Mouse (Mus musculus): ENCODE measurements at regions not wholly inside any gene's neighbourhood (a gene's known extent, or its start where the extent isn't known, plus 50 kb on each side); places are given as distances from the start of the nearest gene placed in this dataset.

GRCm38 (mm10) chr13:47707961-47708609, 552.9 kb upstream of the Id4 start:
- intact Hi-C loops (cut with DNase I) = no loop called here

GRCm38 (mm10) chr13:47709323-47709722, 551.7 kb upstream of the Id4 start:
- no peak for DNase-seq (ENCODE audit: low spot score in 2 of 2)
- intact Hi-C loops (cut with DNase I) = no loop called here

More at GRCm38 (mm10) chr13:47707961-47708609, 552.9 kb upstream of the Id4 start:
- peak; percentile 16 to 58 for DNase-seq (ENCODE audit: low spot score in 2 of 2)

GRCm38 (mm10) chr13:47712507-47712906, 548.5 kb upstream of the Id4 start:
- intact Hi-C loops (cut with DNase I) = no loop called here
- no peak for DNase-seq (ENCODE audit: low spot score in 2 of 2)

GRCm38 (mm10) chr13:47716265-47716664, 544.8 kb upstream of the Id4 start:
- no peak for DNase-seq (ENCODE audit: low spot score in 2 of 2)
- intact Hi-C loops (cut with DNase I) = no loop called here

- intact Hi-C loops (cut with DNase I) = no loop called here
- no peak for DNase-seq (ENCODE audit: low spot score in 2 of 2)
These were observed 540.4 kb upstream of the Id4 start for GRCm38 (mm10) chr13:47720645-47721044.

- intact Hi-C loops (cut with DNase I) = no loop called here
- DNase-seq (ENCODE audit: low spot score in 2 of 2) = no peak
These were observed 526.6 kb upstream of the Id4 start for GRCm38 (mm10) chr13:47734415-47734814.

- no peak for DNase-seq (ENCODE audit: low spot score in 2 of 2)
- intact Hi-C loops (cut with DNase I) = no loop called here
These were observed 525.5 kb upstream of the Id4 start for GRCm38 (mm10) chr13:47735426-47736063.

GRCm38 (mm10) chr13:47748906-47749305, 512.1 kb upstream of the Id4 start:
- DNase-seq (ENCODE audit: low spot score in 2 of 2) = no peak
- intact Hi-C loops (cut with DNase I) = no loop called here

- intact Hi-C loops (cut with DNase I) = no loop called here
- no peak for DNase-seq (ENCODE audit: low spot score in 2 of 2)
These were observed 510.0 kb upstream of the Id4 start for GRCm38 (mm10) chr13:47751033-47751432.

GRCm38 (mm10) chr13:47764802-47765597, 496.0 kb upstream of the Id4 start:
- DNase-seq (ENCODE audit: low spot score in 2 of 2) = no peak
- intact Hi-C loops (cut with DNase I) = no loop called here

GRCm38 (mm10) chr13:47768963-47769527, 492.0 kb upstream of the Id4 start:
- DNase-seq (ENCODE audit: low spot score in 2 of 2) = peak in 1 of 2 experiments; percentile 39
- intact Hi-C loops (cut with DNase I) = no loop called here

GRCm38 (mm10) chr13:47777206-47778099, 483.6 kb upstream of the Id4 start:
- intact Hi-C loops (cut with DNase I) = no loop called here
- peak; percentile 7 to 38 for DNase-seq (ENCODE audit: low spot score in 2 of 2)

- DNase-seq (ENCODE audit: low spot score in 2 of 2) = no peak
- intact Hi-C loops (cut with DNase I) = no loop called here
These were observed 482.6 kb upstream of the Id4 start for GRCm38 (mm10) chr13:47778218-47779009.

- intact Hi-C loops (cut with DNase I) = no loop called here
- DNase-seq (ENCODE audit: low spot score in 2 of 2) = no peak
These were observed 476.6 kb upstream of the Id4 start for GRCm38 (mm10) chr13:47784406-47784805.

- intact Hi-C loops (cut with DNase I) = no loop called here
- no peak for DNase-seq (ENCODE audit: low spot score in 2 of 2)
These were observed 463.2 kb upstream of the Id4 start for GRCm38 (mm10) chr13:47797859-47798258.

- intact Hi-C loops (cut with DNase I) = no loop called here
These were observed 449.2 kb upstream of the Id4 start for GRCm38 (mm10) chr13:47811711-47812415.

GRCm38 (mm10) chr13:47818924-47819564, 442.0 kb upstream of the Id4 start:
- no peak for DNase-seq (ENCODE audit: low spot score in 2 of 2)
- intact Hi-C loops (cut with DNase I) = no loop called here

More at GRCm38 (mm10) chr13:47811711-47812415, 449.2 kb upstream of the Id4 start:
- DNase-seq (ENCODE audit: low spot score in 2 of 2) = no peak

Data from left cerebral cortex, postnatal 25 days (tissue).